Mouse (Mus musculus) kidney, embryonic 16.5 days (tissue): ENCODE measurements around the gene 4930505A04Rik. TPM values are rescaled to one million over a fixed set of nuclear protein-coding genes. Genes with fewer than 3 reads are reported as not detected.
A peak's percentile ranks its signal among the peaks of the same experiment; 100 is the strongest.
"Not testable (repeated sequence)": the region's sequence is repeated elsewhere in the genome, so short reads cannot be mapped to it uniquely, and the experiment has no call there.

Experiments used
- ATAC-seq: fragments of 200-750 bp; cut with Nextera tagmentation; 2 replicates; pipeline ENCODE4 v1.8.0; 2017; ENCODE audit warnings: moderate TSS enrichment; ENCODE audit not compliant: low FRiP score, low TSS enrichment
- H3K27ac ChIP-seq: fragments of 300-500 bp; sonication (generic); 2 replicates; pipeline ENCODE4 v1.5.1; 2014; ENCODE audit warnings: low read length
- H3K27me3 ChIP-seq: fragments of 300-500 bp; sonication (generic); 2 replicates; pipeline ENCODE4 v1.6.1; 2014; ENCODE audit warnings: low read length, control low read depth, mixed read lengths; ENCODE audit not compliant: insufficient read depth
- H3K36me3 ChIP-seq: fragments of 300-500 bp; sonication (generic); 2 replicates; pipeline ENCODE4 v1.6.1; 2014; ENCODE audit warnings: low read length, control low read depth, mixed read lengths; ENCODE audit not compliant: insufficient read depth
- H3K4me1 ChIP-seq: fragments of 300-500 bp; sonication (generic); 2 replicates; pipeline ENCODE4 v1.6.1; 2014; ENCODE audit warnings: low read length, control low read depth, mixed read lengths; ENCODE audit not compliant: insufficient read depth
- H3K4me2 ChIP-seq: fragments of 300-500 bp; sonication (generic); replicated peaks from 2 replicates; pipeline ENCODE4 v1.6.1; 2014; ENCODE audit warnings: low read depth, low read length
- H3K4me3 ChIP-seq: fragments of 300-500 bp; sonication (generic); 2 replicates; pipeline ENCODE4 v1.5.1; 2014; ENCODE audit warnings: mild to moderate bottlenecking, low read length
- H3K9ac ChIP-seq: fragments of 300-500 bp; sonication (generic); replicated peaks from 2 replicates; pipeline ENCODE4 v1.6.1; 2014; ENCODE audit warnings: low read length
- H3K9me3 ChIP-seq: fragments of 300-500 bp; sonication (generic); 2 replicates; pipeline ENCODE4 v1.6.1; 2016; ENCODE audit warnings: low read length, control low read depth
- WGBS: fragments of 180-500 bp; shearing (Covaris S2); extraction: QIAGEN DNeasy Blood & Tissue Kit; methylation state at CpG from one replicate; pipeline ENCODE4 v1.1.7; 2014; 5-methylcytosine and 5-hydroxymethylcytosine counted together
- polyA plus RNA-seq: library from polyadenylated mRNA; unstranded; fragments of >200 nt; fragmentation: Nextera tagmentation; extraction: Ambion mirVana; gene quantifications from 2 replicates; pipeline ENCODE4 v1.2.1, GENCODE M21; 2015

4930505A04Rik gene
- polyA plus RNA-seq, 1 experiment from 2014 or later, result not detected

DNA sequence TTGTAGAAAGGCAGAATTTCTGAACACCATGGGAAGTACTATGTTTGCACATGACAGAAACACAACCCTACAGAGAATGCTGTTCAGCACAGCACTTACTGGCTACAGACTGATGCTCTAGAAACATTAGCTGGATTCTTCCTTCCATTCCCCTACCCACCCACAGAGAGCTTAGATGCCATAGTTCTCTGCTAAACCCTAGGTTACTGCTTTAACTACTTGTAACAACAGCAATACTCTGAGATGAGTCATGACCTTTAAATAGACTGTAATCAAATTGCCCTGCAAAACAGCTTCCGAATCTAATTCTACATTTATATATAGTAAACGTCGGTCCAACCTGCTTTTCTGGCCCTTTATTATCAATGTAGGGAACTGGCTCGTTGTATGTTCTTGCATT is 17.3 kb downstream of the 4930505A04Rik start:
- no peak overlapping the region for H3K27ac ChIP-seq
- H3K4me3 ChIP-seq, result no peak overlapping the region

DNA sequence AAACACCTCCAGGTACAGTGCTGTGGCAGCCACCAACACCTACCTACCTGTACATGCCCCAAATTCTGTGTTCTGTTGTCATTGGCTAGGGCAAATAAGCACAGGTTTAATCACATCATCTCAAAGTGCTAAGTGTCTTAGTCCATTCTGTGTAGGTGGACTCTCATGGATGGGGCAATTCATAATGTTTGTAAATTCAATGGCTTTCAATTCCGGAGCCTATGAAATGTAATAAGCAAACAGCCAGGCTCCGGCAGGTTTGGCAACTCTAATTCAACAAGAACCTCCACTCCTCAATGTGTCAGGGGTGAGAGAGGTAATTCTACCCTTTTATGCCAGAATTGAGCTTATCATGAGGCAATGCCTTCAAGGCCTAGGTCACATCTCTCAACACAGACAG is 23.5 kb downstream of the 4930505A04Rik start:
- Histone ChIP-seq H3K27me3 (no peaks in the 10 kb centered on the region), H3K4me2 (no peak overlapping the region), H3K9ac (no peak overlapping the region), H3K4me1 (no peaks in the 10 kb centered on the region), H3K27ac (no peak overlapping the region), H3K9me3 (no peaks in the 10 kb centered on the region), H3K4me3 (no peak overlapping the region), H3K36me3 (no peaks in the 10 kb centered on the region)
- no peak for ATAC-seq
- WGBS, result 90% methylated on average over 2 of the region's 2 CpGs

More for the DNA sequence above, 17.3 kb downstream of the 4930505A04Rik start:
- Histone ChIP-seq H3K36me3 (no peaks in the 10 kb centered on the region), H3K4me1 (no peaks in the 10 kb centered on the region), H3K4me2 (no peak overlapping the region), H3K9ac (no peak overlapping the region), H3K27me3 (no peaks in the 10 kb centered on the region), H3K9me3 (no peaks in the 10 kb centered on the region)
- no peak for ATAC-seq
- 91% methylated on average over 4 of the region's 4 CpGs for WGBS

DNA sequence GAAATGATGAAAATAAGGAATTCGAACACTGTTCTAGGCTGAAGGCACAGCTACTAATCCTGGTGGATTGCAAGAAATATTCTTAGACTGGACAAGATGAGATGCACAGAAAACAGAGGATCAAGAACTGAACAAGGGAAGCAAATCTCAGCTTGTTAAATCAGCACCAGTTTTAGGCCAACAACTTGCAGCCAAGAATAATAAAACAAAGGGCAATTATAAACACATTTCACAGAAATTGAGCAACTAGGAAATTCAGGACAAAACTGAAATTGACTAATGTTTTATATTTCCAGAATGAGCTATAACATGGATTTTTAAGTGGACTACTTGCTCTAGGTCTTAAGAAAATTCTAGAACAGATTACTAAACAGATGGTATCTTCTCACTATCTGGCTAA is 24.1 kb downstream of the 4930505A04Rik start:
- H3K9ac ChIP-seq, result no peak overlapping the region
- H3K4me3 ChIP-seq, result no peak overlapping the region
- H3K27me3 ChIP-seq, result no peaks in the 10 kb centered on the region
- 98% methylated on average over 1 of the region's 1 CpGs for WGBS
- no peak for ATAC-seq
- no peaks in the 10 kb centered on the region for H3K9me3 ChIP-seq
- no peak overlapping the region for H3K4me2 ChIP-seq
- no peaks in the 10 kb centered on the region for H3K36me3 ChIP-seq
- H3K4me1 ChIP-seq, result no peaks in the 10 kb centered on the region
- no peak overlapping the region for H3K27ac ChIP-seq

DNA sequence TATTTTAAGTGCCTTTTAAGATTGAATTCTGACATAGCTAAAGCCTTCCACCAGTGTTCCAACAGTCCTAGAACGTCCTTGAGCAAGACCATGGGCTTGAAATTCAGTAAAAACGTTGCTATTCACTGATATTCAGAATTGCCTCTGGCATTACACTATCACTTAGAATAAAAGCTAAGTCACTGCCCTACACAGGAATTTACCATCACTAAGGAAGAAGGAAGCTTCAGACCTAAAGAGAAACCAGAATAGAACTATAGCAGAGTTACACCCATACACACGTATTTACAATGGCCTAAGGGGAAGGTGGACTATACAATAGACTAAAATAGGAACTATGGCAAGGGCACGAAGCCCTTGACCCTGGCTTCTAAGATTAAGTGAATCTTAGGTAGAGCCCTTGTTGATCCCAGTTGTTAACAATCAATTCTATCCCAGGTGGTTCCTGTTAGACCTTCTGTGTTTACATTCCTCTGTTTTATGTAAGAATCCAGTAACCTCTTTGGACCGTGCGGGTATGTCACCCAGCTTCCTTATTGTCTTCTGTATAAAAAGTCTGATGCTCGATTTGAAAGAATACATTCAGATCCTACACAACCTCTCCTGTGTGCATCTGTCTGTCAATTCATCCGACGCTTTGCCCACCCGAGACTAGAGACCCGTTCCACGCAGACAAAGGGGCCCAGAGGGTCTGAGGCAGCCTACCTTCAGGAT is 27.3 kb downstream of the 4930505A04Rik start:
- H3K4me3 ChIP-seq, H3K4me1 ChIP-seq, H3K9me3 ChIP-seq, ATAC-seq, H3K36me3 ChIP-seq, H3K27me3 ChIP-seq, H3K27ac ChIP-seq, H3K4me2 ChIP-seq, H3K9ac ChIP-seq: not testable (repeated sequence)
- 87% methylated on average over 12 of the region's 12 CpGs for WGBS

DNA sequence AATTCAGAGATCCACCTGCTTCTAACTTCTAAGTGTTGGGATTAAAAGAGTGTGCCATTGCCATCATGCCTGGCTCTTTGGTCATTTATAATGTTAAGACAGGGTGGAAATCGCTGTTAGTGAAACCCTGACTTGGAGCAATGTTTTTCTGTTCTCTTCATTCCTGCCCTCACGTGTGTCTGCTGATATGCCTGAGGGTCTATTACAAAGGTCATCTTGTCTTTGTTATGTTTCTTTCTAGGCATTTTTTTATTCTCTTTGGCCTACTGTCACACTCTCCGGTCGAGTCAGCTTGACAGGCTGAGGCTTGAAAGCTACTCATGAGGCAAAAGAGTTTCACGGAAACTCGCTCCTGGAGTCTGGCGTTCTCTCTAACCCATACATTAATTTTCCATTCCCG is 27.9 kb downstream of the 4930505A04Rik start:
- 84% methylated on average over 7 of the region's 8 CpGs for WGBS
- Histone ChIP-seq H3K27ac (no peak overlapping the region), H3K4me1 (no peaks in the 10 kb centered on the region), H3K4me2 (no peak overlapping the region), H3K9me3 (no peaks in the 10 kb centered on the region), H3K4me3 (no peak overlapping the region), H3K36me3 (no peaks in the 10 kb centered on the region), H3K9ac (no peak overlapping the region), H3K27me3 (no peaks in the 10 kb centered on the region)
- no peak for ATAC-seq

DNA sequence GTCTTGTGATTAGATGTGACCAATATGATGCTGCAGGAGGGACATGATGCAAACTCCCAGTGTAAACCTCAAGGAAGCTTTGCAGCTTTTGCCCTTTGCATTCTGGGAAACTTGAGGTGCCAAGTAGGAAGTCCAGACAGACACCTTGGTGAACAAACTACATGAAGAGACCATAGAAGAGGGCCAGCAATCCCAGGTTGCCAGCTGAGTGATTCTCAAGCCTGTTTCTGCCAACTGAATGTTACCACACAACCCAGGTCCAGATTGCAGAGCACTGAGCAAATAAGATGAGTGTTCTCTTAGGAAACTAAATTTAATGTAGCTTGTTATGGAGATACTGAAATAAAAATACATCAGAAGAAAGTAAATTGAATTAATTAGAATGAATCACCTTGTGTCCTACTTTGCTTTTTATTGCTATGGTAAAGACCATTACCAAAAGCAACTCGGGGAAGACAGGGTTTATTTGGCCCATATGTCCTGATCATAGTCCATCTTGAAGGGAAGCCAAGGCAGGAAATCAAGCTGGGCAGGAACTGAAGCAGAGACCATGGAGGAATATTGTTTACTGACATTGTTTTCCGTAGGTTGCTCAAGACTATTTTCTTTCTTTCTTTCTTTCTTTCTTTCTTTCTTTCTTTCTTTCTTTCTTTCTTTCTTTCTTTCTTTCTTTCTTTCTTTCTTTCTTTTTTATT is 38.2 kb downstream of the 4930505A04Rik start:
- Histone ChIP-seq H3K9ac (no peak overlapping the region), H3K4me3 (no peak overlapping the region), H3K27ac (no peak overlapping the region), H3K9me3 (no peaks in the 10 kb centered on the region), H3K27me3 (no peaks in the 10 kb centered on the region), H3K36me3 (no peaks in the 10 kb centered on the region), H3K4me2 (no peak overlapping the region), H3K4me1 (no peaks in the 10 kb centered on the region)
- WGBS, result 72% methylated on average over 2 of the region's 2 CpGs
- no peak for ATAC-seq

DNA sequence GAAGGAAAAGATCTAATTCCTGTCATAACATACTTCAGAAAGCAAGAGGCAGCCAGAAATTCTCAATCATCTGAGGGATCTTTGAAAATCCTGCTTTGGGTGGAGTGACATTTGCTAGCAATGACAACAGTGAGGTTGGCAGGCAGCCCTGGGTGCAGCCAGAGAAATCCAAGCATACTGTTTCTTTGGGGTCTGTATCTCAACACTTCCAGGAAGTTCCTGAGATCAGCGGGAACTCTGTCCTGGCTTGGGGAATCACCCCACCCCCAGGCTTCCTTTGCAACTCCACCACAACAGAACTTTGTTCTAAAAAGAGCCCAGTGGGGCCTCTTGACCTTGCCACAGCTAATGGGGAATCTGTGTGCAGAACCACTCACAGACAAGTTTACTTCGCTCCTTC is 66.0 kb downstream of the 4930505A04Rik start:
- 55% methylated on average over 2 of the region's 2 CpGs for WGBS
- no peak overlapping the region for H3K4me3 ChIP-seq
- no peak for ATAC-seq
- H3K9ac ChIP-seq, result no peak overlapping the region
- H3K27ac ChIP-seq, result 0 out of 2 replicates have a peak overlapping the region, but pooled peaks have one; percentile 10
- peaks cover 17% of the 10 kb centered on the region for H3K4me1 ChIP-seq
- no peak overlapping the region for H3K4me2 ChIP-seq
- no peaks in the 10 kb centered on the region for H3K9me3 ChIP-seq
- H3K36me3 ChIP-seq, result no peaks in the 10 kb centered on the region
- no peaks in the 10 kb centered on the region for H3K27me3 ChIP-seq

DNA sequence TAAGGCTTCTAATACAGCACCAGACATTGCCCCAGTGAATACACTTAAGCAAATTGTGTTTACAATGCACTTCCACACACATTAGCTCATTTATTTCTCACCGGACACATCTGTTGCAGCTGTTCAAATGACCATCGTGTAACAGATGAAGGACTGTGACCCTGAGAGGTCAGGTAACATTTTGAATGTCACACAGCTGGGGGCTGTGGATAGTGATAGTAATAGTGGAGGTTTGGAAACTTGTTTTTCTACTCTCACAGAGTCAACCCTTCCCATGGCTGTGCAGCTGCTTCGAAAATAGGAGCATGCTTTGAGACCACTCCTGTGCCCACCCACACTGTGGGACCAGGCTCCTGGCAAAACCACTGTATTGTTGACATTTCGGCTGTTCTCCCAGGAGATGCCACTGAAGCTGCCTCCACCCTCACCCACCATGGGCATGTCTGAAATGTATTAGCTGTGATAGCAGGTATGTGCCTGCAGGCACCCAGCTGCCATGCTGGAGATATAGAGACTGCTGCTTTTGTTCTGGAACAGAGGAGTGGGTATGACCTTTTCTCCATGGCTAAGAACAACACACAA is 66.9 kb downstream of the 4930505A04Rik start:
- H3K27me3 ChIP-seq, result no peaks in the 10 kb centered on the region
- H3K36me3 ChIP-seq, result no peaks in the 10 kb centered on the region
- no peak overlapping the region for H3K9ac ChIP-seq
- no peak overlapping the region for H3K4me3 ChIP-seq
- peaks cover 17% of the 10 kb centered on the region for H3K4me1 ChIP-seq
- 27% methylated on average over 4 of the region's 4 CpGs for WGBS
- H3K9me3 ChIP-seq, result no peaks in the 10 kb centered on the region
- H3K27ac ChIP-seq, result peak overlapping the region; percentile 34; the same call in 1 of the 2 replicates
- no peak overlapping the region for H3K4me2 ChIP-seq
- peak; percentile 54; the same call in 1 of the 2 replicates for ATAC-seq

DNA sequence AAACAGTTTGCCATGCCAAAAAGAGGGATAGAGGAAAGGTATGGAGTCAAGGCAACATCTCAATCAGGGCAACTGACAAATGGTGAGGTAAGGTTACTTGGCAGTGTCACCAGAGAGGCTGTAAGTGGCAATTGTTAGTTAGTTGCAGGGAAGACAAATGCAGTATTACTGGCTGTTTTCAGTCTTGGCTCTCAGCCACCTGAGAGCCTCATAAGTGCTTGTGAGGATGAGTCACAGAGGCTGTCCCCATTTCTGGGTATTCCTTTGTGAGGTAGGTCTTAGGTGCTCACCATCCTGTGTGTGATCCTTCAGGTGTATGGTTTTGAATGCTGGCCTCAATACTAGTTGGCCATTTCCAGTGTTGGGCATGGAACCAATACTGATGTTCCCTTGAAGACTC is 77.3 kb downstream of the 4930505A04Rik start:
- Histone ChIP-seq H3K27me3 (no peaks in the 10 kb centered on the region), H3K4me3 (no peak overlapping the region), H3K4me2 (no peak overlapping the region), H3K36me3 (no peaks in the 10 kb centered on the region), H3K9ac (no peak overlapping the region), H3K27ac (no peak overlapping the region), H3K9me3 (no peaks in the 10 kb centered on the region), H3K4me1 (no peaks in the 10 kb centered on the region)
- no peak for ATAC-seq

DNA sequence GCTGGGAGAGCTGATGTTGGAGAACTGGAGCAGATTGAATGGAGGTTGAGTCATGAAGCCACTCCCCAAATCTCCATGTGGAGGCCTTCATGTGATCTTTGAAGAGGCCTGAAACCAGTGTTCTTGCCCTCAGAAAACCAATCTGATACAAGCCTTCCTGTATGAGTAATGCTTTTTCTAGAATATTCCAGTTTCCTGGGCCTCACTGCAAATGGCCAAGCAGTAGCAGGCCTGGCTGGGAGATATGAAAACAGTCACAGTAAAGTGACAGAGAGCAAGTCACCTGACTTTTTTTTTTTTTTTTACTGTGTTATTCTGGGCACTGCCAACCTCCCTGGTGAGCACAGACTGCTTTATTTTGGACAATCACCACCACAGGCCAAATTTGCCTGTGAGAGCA is 88.6 kb downstream of the 4930505A04Rik start:
- H3K4me3 ChIP-seq, result no peak overlapping the region
- no peaks in the 10 kb centered on the region for H3K27me3 ChIP-seq
- H3K4me2 ChIP-seq, result no peak overlapping the region
- H3K9ac ChIP-seq, result no peak overlapping the region
- H3K36me3 ChIP-seq, result no peaks in the 10 kb centered on the region
- H3K27ac ChIP-seq, result no peak overlapping the region
- no peaks in the 10 kb centered on the region for H3K4me1 ChIP-seq
- ATAC-seq, result no peak
- peaks cover 4% of the 10 kb centered on the region; the same call in 1 of the 2 replicates for H3K9me3 ChIP-seq
